Mouse (Mus musculus) liver, embryonic 14.5 days (tissue): ENCODE data around the gene Zbtb3.

ENCODE experiments used
- CTCF ChIP-seq: IDR thresholded peaks from 2 replicates; pipeline ENCODE4 v1.5.1; 2016; ENCODE audit warnings: antibody characterized with exemption, low read depth, control low read depth
- EP300 ChIP-seq: IDR thresholded peaks from 2 replicates; pipeline ENCODE4 v1.6.1; 2016; ENCODE audit warnings: antibody characterized with exemption, low read depth

- TF ChIP-seq CTCF (peak; percentile 17; the same call in 1 of the 2 replicates), EP300 (no peak)
Measured at GRCm38 (mm10) chr19:8839908-8840791, 37.8 kb downstream of the Zbtb3 start.
